Mouse (Mus musculus) lung, postnatal 0 days (tissue): Measurements from ENCODE around the gene Gpc5.

ENCODE experiments used
- CTCF ChIP-seq: IDR thresholded peaks from 2 replicates; pipeline ENCODE4 v1.5.1; 2016; ENCODE audit warnings: antibody characterized with exemption, mild to moderate bottlenecking
- EP300 ChIP-seq: IDR thresholded peaks from 2 replicates; pipeline ENCODE4 v1.6.1; 2016; ENCODE audit warnings: antibody characterized with exemption, mild to moderate bottlenecking, control low read depth

GRCm38 (mm10) chr14:115044016-115044415 lies 48.0 kb upstream of the Gpc5 start:
- TF ChIP-seq CTCF (no peak), EP300 (no peak)
